Mouse (Mus musculus): ENCODE results near the gene Pdgfra. TPM values are rescaled to one million over a fixed set of nuclear protein-coding genes. Genes with fewer than 3 reads are reported as not detected.

The Pdgfra gene
- total and polyA plus RNA-seq, 2 experiments = 1.1 to 4.5 TPM

DNA sequence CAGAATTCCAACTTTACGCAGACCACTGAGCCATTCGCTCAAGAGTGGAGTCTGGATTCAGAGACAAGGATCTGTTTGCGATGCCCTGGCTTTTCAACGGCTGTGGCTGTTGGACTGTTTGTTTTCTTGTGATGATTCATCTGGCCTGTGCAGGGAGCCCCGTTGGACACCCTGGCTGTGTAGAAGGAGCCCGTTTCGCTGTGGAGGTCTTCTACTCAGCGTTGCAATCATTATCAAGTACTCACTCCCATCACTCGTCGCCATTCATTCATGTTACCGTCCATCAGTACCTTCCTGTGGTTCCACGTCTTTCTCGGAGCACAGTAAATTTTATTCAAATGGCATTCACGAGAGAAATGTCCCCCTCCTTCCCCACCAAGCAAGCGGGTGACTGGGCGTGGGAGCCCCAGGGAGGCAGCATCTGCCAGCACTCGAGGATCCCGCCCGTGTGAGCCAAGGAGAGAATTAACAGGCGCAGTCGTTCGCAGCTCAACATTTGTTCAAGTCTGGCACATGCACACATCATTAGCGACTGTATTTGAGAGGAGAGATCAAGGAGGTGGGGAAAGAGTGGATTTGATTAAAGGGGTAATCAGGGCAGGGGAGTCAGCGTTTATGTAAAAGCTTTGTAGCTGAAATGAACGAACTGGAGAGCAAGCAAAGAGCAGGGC lies 95.1 kb downstream of the Pdgfra start:
- Histone ChIP-seq H3K27me3 (ENCODE audit: control insufficient read depth, insufficient read depth, low read length) (no peaks in the 10 kb centered on the region), H3K4me3 (ENCODE audit: insufficient read depth, low read depth, low read length) (no peak overlapping the region), H3K36me3 (ENCODE audit: control insufficient read depth, insufficient read depth, low read length) (no peaks in the 10 kb centered on the region), H3K27ac (replicated peaks; ENCODE audit: insufficient read depth, low read depth, low read length) (no peak overlapping the region), H3K9ac (ENCODE audit: low read depth, low read length) (no peak overlapping the region), H3K4me1 (ENCODE audit: control insufficient read depth, insufficient read depth, low read length) (no peaks in the 10 kb centered on the region), H3K79me2 (ENCODE audit: control insufficient read depth, insufficient read depth, low read length) (no peaks in the 10 kb centered on the region)
- 73% methylated on average over 25 of the region's 25 CpGs for WGBS
- DNase-seq (ENCODE audit: extremely low read depth, low read depth, low spot score) = no peak
- TF ChIP-seq CTCF (IDR thresholded peaks at IDR 0.05; ENCODE audit: low read depth, low read length) (no peak), POLR2A (IDR thresholded peaks at IDR 0.05; ENCODE audit: extremely low read depth, insufficient read depth, low read length) (no peak)

Other genes starting within 250 kb of the Pdgfra start
- 11.7 and 20.5 TPM in 2 replicates for gene Chic2, start 107.5 kb upstream of the Pdgfra start, total RNA-seq (2014; rRNA removed)
- gene Chic2, start 107.5 kb upstream of the Pdgfra start, polyA plus RNA-seq (2012; rRNA removed) = 3.0 and 3.2 TPM in 2 replicates
- gene Gsx2, start 76.7 kb upstream of the Pdgfra start, total RNA-seq (2014; rRNA removed) = not detected in 2 replicates
- not detected in 2 replicates for gene Gsx2, start 76.7 kb upstream of the Pdgfra start, polyA plus RNA-seq (2012; rRNA removed)

All from liver, adult 2 months (tissue).